Mouse (Mus musculus): Measurements from ENCODE around the gene Rabgap1l. TPM values are rescaled to one million over a fixed set of nuclear protein-coding genes. Genes with fewer than 3 reads are reported as not detected.

Rabgap1l gene
- total RNA-seq, 2 experiments from 2014 or later: 240 to 249 TPM

DNA sequence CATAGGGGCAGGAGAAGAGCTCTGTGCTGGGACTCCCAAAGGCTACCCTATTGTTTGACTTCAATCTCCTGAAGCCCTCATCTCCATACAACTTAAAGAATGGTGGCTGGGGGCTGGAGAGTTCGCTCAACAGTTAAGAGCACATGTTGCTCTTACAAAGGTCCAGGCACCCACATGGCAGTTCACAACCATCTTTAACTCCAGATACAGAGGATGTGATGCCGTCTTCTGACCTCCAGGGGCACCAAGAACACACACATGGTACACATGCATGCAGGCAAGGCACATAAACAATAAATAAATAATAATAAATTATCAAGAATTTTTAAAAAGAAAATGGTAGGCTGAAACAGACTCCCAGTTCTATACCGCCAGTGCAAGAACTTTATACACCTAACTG is 3.1 kb downstream of the Rabgap1l start:
- DNase-seq (ENCODE audit: low spot score in 2 of 2): no peak

GRCm38 (mm10) chr1:160787926-160788325 is 5.1 kb downstream of the Rabgap1l start:
- no peak for DNase-seq (ENCODE audit: low spot score in 2 of 2)

DNA sequence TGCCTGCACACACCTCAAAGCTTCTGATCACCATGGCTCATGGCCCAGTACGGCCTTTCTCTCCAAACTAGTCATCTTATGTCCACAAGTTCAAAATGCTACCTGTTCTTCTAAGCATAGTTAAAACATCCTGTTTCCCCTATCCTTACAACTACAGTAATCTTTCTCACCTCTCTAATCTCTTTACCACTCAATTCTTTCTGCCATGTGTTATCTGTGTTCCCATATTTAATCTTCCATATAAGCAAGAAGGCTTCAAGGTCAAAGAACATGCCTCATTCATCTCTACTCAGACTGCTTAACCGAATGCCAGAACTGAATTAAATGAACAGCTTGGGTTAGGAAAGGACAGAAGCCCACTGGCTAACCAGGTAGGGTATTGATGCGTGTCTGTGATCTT is 5.8 kb downstream of the Rabgap1l start:
- DNase-seq (ENCODE audit: low spot score in 2 of 2): no peak

GRCm38 (mm10) chr1:160786571-160786970 is 6.4 kb downstream of the Rabgap1l start:
- no peak for DNase-seq (ENCODE audit: low spot score in 2 of 2)

- DNase-seq (ENCODE audit: low spot score in 2 of 2): no peak
Measured at GRCm38 (mm10) chr1:160785681-160786225, 7.3 kb downstream of the Rabgap1l start.

GRCm38 (mm10) chr1:160784122-160784521 is 8.9 kb downstream of the Rabgap1l start:
- DNase-seq (ENCODE audit: low spot score in 2 of 2): no peak

DNA sequence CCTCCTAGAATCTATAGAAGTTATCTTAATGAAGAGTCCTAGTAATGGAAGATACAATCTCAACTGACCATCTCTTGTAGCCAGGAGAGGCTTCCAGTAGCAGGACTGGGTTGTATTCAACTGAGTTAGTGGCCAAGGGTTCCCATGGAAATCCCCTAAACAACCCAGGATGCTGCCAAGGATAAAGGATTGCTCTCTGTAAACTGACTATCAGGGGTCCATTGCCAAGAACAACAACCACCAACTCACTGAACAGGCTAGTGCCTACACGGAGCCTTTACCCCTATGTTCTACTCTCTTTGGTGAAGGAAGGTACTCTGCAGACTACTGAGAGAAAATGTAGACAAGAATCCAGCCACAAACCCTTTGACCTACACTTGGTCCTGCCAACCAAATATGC is 18.8 kb downstream of the Rabgap1l start:
- no peak for DNase-seq (ENCODE audit: low spot score in 2 of 2)

DNA sequence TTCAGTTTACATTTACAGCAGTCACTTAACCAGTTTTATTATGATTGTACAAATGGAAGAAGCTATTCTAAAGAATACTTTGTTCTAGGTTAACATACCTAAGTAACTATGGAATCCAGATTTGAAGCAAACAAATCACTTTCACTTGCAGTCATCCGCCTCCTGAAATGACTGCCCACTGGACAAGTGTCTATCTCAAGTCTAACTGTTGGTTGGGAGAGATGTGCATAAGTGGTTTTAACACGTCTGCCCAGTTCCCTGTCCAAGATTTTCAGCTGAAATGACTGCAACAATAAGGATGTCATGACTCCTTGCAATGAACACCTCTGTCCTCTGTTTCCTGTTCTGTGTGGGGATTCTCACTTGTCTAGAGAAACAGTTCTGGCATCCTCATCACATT is 27.4 kb downstream of the Rabgap1l start:
- no peak for DNase-seq (ENCODE audit: low spot score in 2 of 2)

GRCm38 (mm10) chr1:160758243-160758642 is 34.8 kb downstream of the Rabgap1l start:
- peak in 1 of 2 experiments; percentile 43 for DNase-seq (ENCODE audit: low spot score in 2 of 2)

- DNase-seq (ENCODE audit: low spot score in 2 of 2): no peak
Measured at GRCm38 (mm10) chr1:160755359-160755758, 37.7 kb downstream of the Rabgap1l start.

GRCm38 (mm10) chr1:160750629-160751028 is 42.4 kb downstream of the Rabgap1l start:
- no peak for DNase-seq (ENCODE audit: low spot score in 2 of 2)

- no peak for DNase-seq (ENCODE audit: low spot score in 2 of 2)
Measured at GRCm38 (mm10) chr1:160746786-160747185, 46.2 kb downstream of the Rabgap1l start.

- no peak for DNase-seq (ENCODE audit: low spot score in 2 of 2)
Measured at GRCm38 (mm10) chr1:160745238-160745930, 47.6 kb downstream of the Rabgap1l start.

DNA sequence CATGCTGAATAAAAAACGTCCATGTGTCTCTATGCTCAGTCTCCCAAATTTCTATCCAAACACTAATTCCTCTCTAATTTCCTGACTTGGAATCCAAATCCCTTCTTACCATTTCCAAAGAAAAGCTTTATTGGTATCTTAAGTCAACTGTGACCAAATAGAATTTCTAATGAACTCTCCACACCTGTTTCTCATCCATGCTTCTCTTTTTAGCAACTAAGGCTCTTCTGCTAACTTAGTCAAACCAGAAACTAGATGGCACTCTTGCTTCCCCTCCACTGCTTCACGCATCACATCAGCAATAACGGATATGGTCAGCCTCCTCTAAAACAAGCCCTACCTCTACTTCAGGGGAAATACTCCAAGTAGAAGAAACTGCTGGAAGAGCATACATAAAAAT is 49.0 kb downstream of the Rabgap1l start:
- DNase-seq (ENCODE audit: low spot score in 2 of 2): peak in 1 of 2 experiments; percentile 13

- peak; percentile 28 to 81 for DNase-seq (ENCODE audit: low spot score in 2 of 2)
Measured at GRCm38 (mm10) chr1:160743229-160743628, 49.8 kb downstream of the Rabgap1l start.

- DNase-seq (ENCODE audit: low spot score in 2 of 2): no peak
Measured at GRCm38 (mm10) chr1:160740650-160741049, 52.4 kb downstream of the Rabgap1l start.

DNA sequence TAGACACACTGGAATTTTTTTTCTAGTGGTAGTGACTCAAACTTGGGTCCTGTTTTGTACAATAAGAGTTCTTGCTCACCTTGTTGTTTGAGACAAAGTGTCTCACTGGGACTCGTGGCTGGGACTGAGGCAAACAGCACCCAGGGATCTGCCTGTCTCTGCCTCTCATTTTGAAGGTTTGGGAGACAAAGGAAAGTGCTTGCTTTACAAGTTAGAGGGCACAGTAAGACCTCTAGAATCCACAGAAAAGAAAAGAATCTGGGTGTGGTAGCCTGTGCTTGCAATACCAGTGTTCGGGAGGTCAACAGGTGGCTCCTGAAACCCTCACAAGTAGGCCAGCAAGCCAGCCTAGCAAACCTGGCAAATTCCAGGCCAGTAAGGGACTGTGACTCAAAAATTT is 58.3 kb downstream of the Rabgap1l start:
- no peak for DNase-seq (ENCODE audit: low spot score in 2 of 2)

DNA sequence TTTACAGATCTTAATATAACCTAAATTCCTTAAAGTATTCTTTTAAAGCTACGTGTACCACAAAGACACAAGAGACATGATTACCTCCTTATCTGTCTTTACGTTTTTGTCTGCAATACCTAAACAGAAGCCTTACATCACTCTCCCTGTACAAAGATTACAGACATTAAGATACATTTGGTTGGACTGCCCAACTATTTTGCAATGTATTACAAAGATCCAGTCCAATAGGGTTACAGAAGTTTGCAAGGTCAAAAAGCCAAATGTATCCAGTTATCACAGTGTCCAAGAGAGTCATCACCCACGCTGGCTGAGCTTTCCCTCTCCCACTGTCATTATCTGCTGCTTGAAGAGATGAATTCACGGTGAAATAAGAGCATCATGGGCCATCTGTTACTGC is 63.1 kb downstream of the Rabgap1l start:
- no peak for DNase-seq (ENCODE audit: low spot score in 2 of 2)

- peak in 1 of 2 experiments; percentile 73 for DNase-seq (ENCODE audit: low spot score in 2 of 2)
Measured at GRCm38 (mm10) chr1:160717742-160718141, 75.3 kb downstream of the Rabgap1l start.

GRCm38 (mm10) chr1:160714685-160715084 is 78.3 kb downstream of the Rabgap1l start:
- peak; percentile 9 to 66 for DNase-seq (ENCODE audit: low spot score in 2 of 2)

GRCm38 (mm10) chr1:160713887-160714286 is 79.1 kb downstream of the Rabgap1l start:
- no peak for DNase-seq (ENCODE audit: low spot score in 2 of 2)

DNA sequence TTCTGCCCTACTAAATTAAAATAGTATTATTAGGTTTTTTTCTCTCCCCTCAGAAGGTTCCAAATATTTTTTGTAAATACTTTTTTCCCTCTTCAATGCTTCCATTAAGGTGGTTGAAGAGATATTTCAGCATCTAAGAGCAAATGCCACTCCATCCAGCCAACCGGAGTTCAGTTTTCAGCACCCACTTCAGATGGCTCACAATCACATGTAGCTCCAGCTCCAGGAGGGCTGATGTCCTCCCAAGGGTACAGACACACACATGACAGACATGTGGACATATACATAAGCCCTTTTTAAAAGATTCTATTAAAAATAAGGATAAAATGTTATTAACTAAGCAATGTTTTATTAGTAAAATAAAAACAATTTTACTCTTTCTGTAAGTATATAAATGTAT is 79.6 kb downstream of the Rabgap1l start:
- no peak for DNase-seq (ENCODE audit: low spot score in 2 of 2)

DNA sequence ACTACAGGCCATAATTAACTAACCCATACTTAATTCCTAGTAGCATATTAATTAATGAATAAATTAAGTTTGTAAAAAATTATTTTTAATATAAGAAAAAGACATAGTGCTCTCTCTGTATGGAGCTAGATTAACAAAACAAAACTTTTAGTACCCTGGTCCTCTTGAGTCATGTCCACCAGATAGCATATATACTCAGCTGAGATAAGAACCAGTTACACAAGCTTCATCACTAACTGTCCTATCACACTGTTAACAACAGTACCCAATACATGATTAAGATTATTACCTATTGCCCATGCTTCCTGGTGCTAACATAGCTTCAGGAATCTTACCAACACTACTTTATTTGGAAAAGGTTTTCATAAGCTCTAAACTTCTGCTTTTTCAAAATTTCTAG is 82.5 kb downstream of the Rabgap1l start:
- DNase-seq (ENCODE audit: low spot score in 2 of 2): no peak

Measured in layer of hippocampus, adult 18-20 months (tissue).